Mouse (Mus musculus) 3134 (cell line): Measurements from ENCODE around the gene Meis1.
A peak's percentile ranks its signal among the peaks of the same experiment; 100 is the strongest.

Experiments used
- DNase-seq: peaks from one replicate; pipeline ENCODE4 v3.0.0-alpha.2; 2011; ENCODE audit warnings: low spot score; ENCODE audit not compliant: insufficient read length; ENCODE audit errors: extremely low read depth

The Meis1 gene

GRCm38 (mm10) chr11:18954852-18955251 lies 63.9 kb downstream of the Meis1 start:
- DNase-seq = no peak

DNA sequence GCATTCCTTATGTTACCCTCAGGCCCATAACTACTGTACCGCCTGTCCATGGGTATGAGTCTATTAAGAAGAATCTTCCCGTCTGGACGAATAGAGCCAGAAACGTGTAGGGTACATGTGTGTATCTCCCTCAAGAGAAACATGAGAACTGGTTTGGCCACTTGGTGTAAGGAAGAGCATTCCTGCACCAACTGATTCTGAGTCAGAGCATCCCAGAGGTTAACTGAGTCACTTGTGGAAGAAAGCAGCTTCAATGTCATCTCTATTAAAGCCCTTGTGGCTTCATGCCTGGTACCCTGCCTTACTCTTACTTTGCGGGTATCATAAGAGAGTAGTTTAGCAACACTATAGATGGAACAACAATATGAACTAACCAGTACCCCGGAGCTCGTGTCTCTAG lies 64.9 kb downstream of the Meis1 start:
- DNase-seq = peak; percentile 35

GRCm38 (mm10) chr11:18948600-18949295 lies 70.0 kb downstream of the Meis1 start:
- peak; percentile 47 for DNase-seq

GRCm38 (mm10) chr11:18947434-18947833 lies 71.4 kb downstream of the Meis1 start:
- no peak for DNase-seq

- DNase-seq = no peak
Observed at GRCm38 (mm10) chr11:18945778-18946177, 73.0 kb downstream of the Meis1 start.

- no peak for DNase-seq
Observed at GRCm38 (mm10) chr11:18944972-18945625, 73.7 kb downstream of the Meis1 start.

- DNase-seq = no peak
Observed at GRCm38 (mm10) chr11:18944209-18944608, 74.6 kb downstream of the Meis1 start.

GRCm38 (mm10) chr11:18942990-18943389 lies 75.8 kb downstream of the Meis1 start:
- no peak for DNase-seq

GRCm38 (mm10) chr11:18940916-18941315 lies 77.9 kb downstream of the Meis1 start:
- DNase-seq = peak; percentile 23

DNA sequence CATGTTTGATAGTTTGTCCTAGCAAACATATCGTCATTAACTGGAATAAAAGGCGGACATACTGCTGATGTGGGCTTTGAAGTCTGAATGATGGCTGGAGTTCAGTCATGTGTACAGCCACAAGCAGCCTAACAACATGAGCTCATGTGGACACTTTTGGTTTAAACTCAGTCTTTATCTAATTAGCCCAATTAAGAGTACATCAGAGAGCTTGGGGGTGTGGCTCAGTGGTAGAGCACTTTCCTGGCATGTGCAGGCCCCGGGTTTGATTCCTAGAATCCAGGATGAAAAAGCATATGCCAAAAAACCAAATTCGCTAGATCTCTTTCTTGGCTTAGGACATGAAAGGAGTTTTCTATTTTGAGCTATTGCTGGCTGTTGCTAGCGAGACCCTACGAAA lies 83.9 kb downstream of the Meis1 start:
- no peak for DNase-seq

DNA sequence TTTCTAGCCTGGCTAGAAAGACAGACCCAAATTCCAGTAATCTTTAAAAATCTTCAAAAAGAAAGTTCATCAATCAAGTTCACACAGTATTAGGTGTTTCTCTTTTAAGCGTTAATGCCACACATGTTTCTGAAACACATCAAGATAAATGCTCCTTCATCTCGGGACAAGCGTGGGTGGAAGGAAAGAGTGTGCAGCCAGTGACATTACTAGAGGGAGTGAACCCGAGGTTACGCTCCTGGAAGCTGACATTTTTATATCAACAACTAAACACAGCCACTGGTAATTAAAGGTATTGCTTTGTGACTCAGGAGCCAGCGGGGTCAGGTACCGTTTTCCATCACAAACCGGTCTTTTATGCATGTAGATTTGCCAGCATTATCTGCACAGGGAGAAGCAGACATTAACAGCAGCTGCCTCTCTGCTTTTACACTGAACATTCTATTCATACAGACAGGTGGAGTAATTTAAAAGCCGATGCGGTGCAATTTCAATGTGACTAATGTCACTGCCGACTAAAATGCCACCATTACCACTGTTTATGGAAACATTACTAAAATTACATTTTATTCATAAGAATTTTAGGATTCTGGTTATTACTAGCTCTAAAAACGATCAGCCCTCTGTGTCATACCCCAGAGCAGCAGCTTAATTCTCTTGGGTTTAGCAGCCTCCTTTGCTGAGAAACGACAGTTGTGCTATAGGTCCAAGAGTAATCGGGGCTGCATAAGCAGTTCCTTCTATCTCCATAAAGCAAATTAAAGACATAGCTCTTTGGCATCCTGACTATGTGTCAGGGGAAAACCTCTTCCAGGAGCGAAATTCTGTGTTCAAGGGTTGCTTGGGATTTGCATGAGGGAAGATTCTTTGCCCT lies 87.5 kb downstream of the Meis1 start:
- DNase-seq = no peak

GRCm38 (mm10) chr11:18929779-18930728 lies 88.7 kb downstream of the Meis1 start:
- DNase-seq = no peak

- peak; percentile 46 for DNase-seq
Observed at GRCm38 (mm10) chr11:18927351-18927750, 91.4 kb downstream of the Meis1 start.

- no peak for DNase-seq
Observed at GRCm38 (mm10) chr11:18926798-18927197, 92.0 kb downstream of the Meis1 start.

GRCm38 (mm10) chr11:18924583-18925334 lies 94.0 kb downstream of the Meis1 start:
- DNase-seq = no peak

DNA sequence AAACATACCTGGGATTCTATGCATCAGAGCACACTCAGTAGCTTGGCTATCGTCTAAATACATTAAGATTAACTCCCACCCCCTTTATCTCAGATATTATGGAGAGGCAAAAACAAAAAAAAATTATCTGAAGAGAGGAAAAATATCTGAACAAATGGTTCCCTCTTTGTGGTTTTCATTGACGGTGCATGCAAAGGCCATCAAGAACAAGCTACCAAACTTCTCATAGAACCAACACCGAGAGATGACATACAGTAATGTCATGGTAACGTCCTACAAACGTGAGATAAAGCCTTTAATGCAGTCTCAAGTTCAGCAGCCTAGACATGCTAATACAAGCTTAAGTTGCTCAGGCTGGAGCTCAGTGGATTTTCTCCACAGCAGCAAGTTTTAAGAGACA lies 95.5 kb downstream of the Meis1 start:
- DNase-seq = no peak

GRCm38 (mm10) chr11:18920651-18921050 lies 98.1 kb downstream of the Meis1 start:
- peak; percentile 30 for DNase-seq

DNA sequence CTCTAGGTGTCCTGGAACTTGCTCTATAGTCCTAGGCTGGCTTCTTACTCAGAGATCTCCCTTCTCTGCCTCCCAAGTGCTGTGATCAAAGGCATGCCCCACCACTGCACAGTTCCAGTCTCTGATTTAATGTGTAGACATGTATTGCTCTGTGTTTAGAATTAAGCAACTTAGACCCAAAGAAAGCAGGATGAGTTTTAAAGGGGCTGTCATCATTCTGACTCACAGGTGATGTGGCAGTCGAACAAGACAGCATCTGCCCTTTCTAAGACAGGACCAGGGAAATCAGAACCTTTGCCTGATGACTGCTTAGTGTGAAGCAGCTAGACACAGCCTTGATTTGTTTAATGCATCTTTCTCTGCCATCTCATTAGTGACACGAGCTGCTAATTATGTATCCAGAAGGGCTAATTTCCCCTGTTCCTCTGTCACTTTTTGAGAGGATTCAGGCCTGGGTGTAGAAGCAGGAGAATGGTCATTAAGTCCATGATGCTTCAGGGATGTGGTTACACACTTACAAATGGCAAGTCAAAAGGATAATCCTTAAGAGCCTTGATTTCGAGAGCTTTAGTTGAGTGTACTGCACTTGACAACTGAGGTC lies 99.5 kb downstream of the Meis1 start:
- DNase-seq = no peak

DNA sequence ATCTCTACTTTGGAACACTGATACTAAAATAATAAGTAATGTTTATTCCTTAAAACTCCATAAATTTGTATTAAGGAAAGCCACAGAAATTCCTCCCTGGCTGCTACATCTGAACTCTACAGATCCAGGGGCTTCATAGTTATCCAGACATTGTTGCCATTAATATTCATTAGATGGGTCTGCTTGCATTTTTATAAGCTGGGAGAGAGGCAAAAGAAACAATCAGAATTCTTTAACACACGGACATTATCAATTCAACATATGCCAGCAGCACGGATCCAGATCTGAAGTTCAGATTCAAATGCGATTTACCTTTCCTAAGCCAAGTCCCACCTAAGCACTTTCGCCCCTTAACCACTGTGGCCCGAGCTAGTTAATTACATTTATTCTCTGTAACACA lies 100.9 kb downstream of the Meis1 start:
- DNase-seq = no peak
